21 mouse cellular contexts compared by ENCODE assay signal in the genomic region with DNA sequence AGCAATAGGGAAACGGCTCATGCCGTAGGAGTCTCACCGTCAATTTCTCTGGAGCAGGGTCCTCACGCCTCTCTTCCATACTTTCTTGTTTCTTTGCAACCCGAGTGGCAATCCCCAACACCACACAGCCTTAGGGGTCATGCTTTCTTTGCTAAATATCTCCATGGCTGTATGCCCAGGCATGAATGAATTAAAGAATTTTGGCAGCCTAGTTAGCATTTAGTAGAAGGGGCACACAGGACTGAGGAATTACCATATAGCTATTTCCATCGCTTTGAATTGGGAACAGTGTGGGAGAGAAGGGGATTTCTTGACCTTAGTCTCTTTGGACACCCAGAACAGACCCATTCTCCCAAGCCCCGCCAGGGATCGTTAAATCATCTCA.
A peak's percentile ranks its signal among the peaks of the same experiment; 100 is the strongest.
DNase-seq lines count a peak whose midpoint lies in the region; ATAC-seq lines count a peak whose summit lies in the region.
"Had no signal": no experiment of that assay in that cellular context is flagged by ENCODE, and none has a peak within 500 bp of the region (broad histone marks: within the 10 kb centered on the region; RNA-seq: fewer than 3 reads in every experiment).

No protein-coding gene starts in this region.

- H3K9me3 ChIP-seq in forebrain, embryonic 14.5 days (replicated peaks; ENCODE audit: control insufficient read depth, low read length), result no peaks in the 10 kb centered on the region
- H3K9me3 ChIP-seq in forebrain, embryonic 11.5 days (ENCODE audit: control insufficient read depth, low read length), result no peaks in the 10 kb centered on the region
- no peaks in the 10 kb centered on the region for H3K9me3 ChIP-seq in kidney, embryonic 15.5 days (replicated peaks)
- H3K9me3 ChIP-seq in embryonic facial prominence, embryonic 14.5 days (ENCODE audit: control insufficient read depth, low read length), result no peaks in the 10 kb centered on the region
- H3K9me3 ChIP-seq: embryonic facial prominence, embryonic 15.5 days; limb, embryonic 13.5 days; lung, embryonic 15.5 days; midbrain, embryonic 13.5 days; neural tube, embryonic 12.5 days had no signal

- H3K4me1 ChIP-seq in forebrain, embryonic 14.5 days (ENCODE audit: control insufficient read depth, insufficient read depth, low read length), result peaks cover 4% of the 10 kb centered on the region; the same call in 1 of the 2 replicates
- peaks cover 2% of the 10 kb centered on the region; the same call in 1 of the 2 replicates for H3K4me1 ChIP-seq in forebrain, embryonic 11.5 days (replicated peaks; ENCODE audit: control insufficient read depth, insufficient read depth, low read length)
- H3K4me1 ChIP-seq in kidney, embryonic 15.5 days, result peaks cover 45% of the 10 kb centered on the region
- H3K4me1 ChIP-seq in embryonic facial prominence, embryonic 14.5 days (ENCODE audit: control insufficient read depth, insufficient read depth, low read length), result peaks cover 3% of the 10 kb centered on the region; the same call in 1 of the 2 replicates

- H3K36me3 ChIP-seq in forebrain, embryonic 14.5 days (ENCODE audit: control insufficient read depth, insufficient read depth, low read length), result no peaks in the 10 kb centered on the region
- no peaks in the 10 kb centered on the region for H3K36me3 ChIP-seq in forebrain, embryonic 11.5 days (ENCODE audit: control insufficient read depth, insufficient read depth, low read length)
- no peaks in the 10 kb centered on the region for H3K36me3 ChIP-seq in kidney, embryonic 15.5 days
- H3K36me3 ChIP-seq in embryonic facial prominence, embryonic 14.5 days (ENCODE audit: control insufficient read depth, insufficient read depth, low read length), result no peaks in the 10 kb centered on the region
- H3K36me3 ChIP-seq: embryonic facial prominence, embryonic 15.5 days; limb, embryonic 13.5 days; lung, embryonic 15.5 days; midbrain, embryonic 13.5 days; neural tube, embryonic 12.5 days had no signal

- no peak overlapping the region for H3K4me3 ChIP-seq in forebrain, embryonic 14.5 days (ENCODE audit: low read depth, low read length)
- H3K4me3 ChIP-seq in forebrain, embryonic 11.5 days (ENCODE audit: low read depth, low read length), result no peak overlapping the region
- H3K4me3 ChIP-seq in kidney, embryonic 15.5 days (replicated peaks), result no peak overlapping the region
- no peak overlapping the region for H3K4me3 ChIP-seq in embryonic facial prominence, embryonic 14.5 days (ENCODE audit: low read depth, low read length)
- H3K4me3 ChIP-seq: embryonic facial prominence, embryonic 15.5 days; limb, embryonic 13.5 days; lung, embryonic 15.5 days; midbrain, embryonic 13.5 days; myocyte; neural tube, embryonic 12.5 days had no signal

- ATAC-seq in forebrain, embryonic 14.5 days, result no peak
- no peak for ATAC-seq in forebrain, embryonic 11.5 days (replicated peaks; ENCODE audit: low FRiP score)
- ATAC-seq in kidney, embryonic 15.5 days (replicated peaks; ENCODE audit: low FRiP score), result no peak
- ATAC-seq in embryonic facial prominence, embryonic 14.5 days (ENCODE audit: low read depth), result no peak
- ATAC-seq: midbrain, embryonic 13.5 days had no signal

- no peak overlapping the region for H3K9ac ChIP-seq in forebrain, embryonic 14.5 days (ENCODE audit: low read length)
- H3K9ac ChIP-seq in forebrain, embryonic 11.5 days (ENCODE audit: low read length), result no peak overlapping the region
- H3K9ac ChIP-seq in kidney, embryonic 15.5 days, result no peak overlapping the region
- H3K9ac ChIP-seq in embryonic facial prominence, embryonic 14.5 days (ENCODE audit: low read depth, low read length), result no peak overlapping the region
- H3K9ac ChIP-seq: embryonic facial prominence, embryonic 15.5 days; limb, embryonic 13.5 days; lung, embryonic 15.5 days; midbrain, embryonic 13.5 days; neural tube, embryonic 12.5 days had no signal

- no peaks in the 10 kb centered on the region for H3K27me3 ChIP-seq in forebrain, embryonic 14.5 days (replicated peaks; ENCODE audit: control insufficient read depth, insufficient read depth, low read length)
- no peaks in the 10 kb centered on the region for H3K27me3 ChIP-seq in forebrain, embryonic 11.5 days (ENCODE audit: control insufficient read depth, insufficient read depth, low read length)
- H3K27me3 ChIP-seq in kidney, embryonic 15.5 days, result no peaks in the 10 kb centered on the region
- no peaks in the 10 kb centered on the region for H3K27me3 ChIP-seq in embryonic facial prominence, embryonic 14.5 days (replicated peaks; ENCODE audit: control insufficient read depth, insufficient read depth, low read length)
- H3K27me3 ChIP-seq: embryonic facial prominence, embryonic 15.5 days; lung, embryonic 15.5 days; midbrain, embryonic 13.5 days; neural tube, embryonic 12.5 days had no signal

- 33% methylated on average over 8 of the region's 8 CpGs for WGBS in forebrain, embryonic 14.5 days
- 68% methylated on average over 8 of the region's 8 CpGs for WGBS in forebrain, embryonic 11.5 days
- WGBS in kidney, embryonic 15.5 days, result 24% methylated on average over 8 of the region's 8 CpGs
- 36% methylated on average over 8 of the region's 8 CpGs for WGBS in embryonic facial prominence, embryonic 14.5 days

- peak; percentile 57 for DNase-seq in forebrain, embryonic 14.5 days (ENCODE audit: low spot score)
- no peak for DNase-seq in forebrain, embryonic 11.5 days (ENCODE audit: low spot score)
- DNase-seq in kidney, adult 11 months, result no peak
- peak; percentile 6 for DNase-seq in CD4-positive helper T cell, adult 2 months (ENCODE audit: low read depth, low spot score)
- peak; percentile 24 for DNase-seq in embryonic facial prominence, embryonic 14.5 days (ENCODE audit: low spot score)
- no peak for DNase-seq in lung, postnatal 4 days
- DNase-seq: adrenal gland, postnatal 14 days; cerebellum, adult 11-12 months; cerebellum, adult 9-11 months; gastrocnemius, postnatal 14 days; heart, postnatal 14 days; right cerebral cortex, adult 18-20 months; thymus, postnatal 4 days had no signal

- no peak overlapping the region for H3K27ac ChIP-seq in forebrain, embryonic 14.5 days (ENCODE audit: low read depth, low read length)
- H3K27ac ChIP-seq in forebrain, embryonic 11.5 days (ENCODE audit: low read depth, low read length), result no peak overlapping the region
- H3K27ac ChIP-seq in kidney, embryonic 15.5 days, result peak overlapping the region; percentile 43; the same call in 1 of the 2 replicates
- no peak overlapping the region for H3K27ac ChIP-seq in embryonic facial prominence, embryonic 14.5 days (replicated peaks; ENCODE audit: low read depth, low read length)
- H3K27ac ChIP-seq: embryonic facial prominence, embryonic 15.5 days; limb, embryonic 13.5 days; lung, embryonic 15.5 days; midbrain, embryonic 13.5 days; neural tube, embryonic 12.5 days had no signal

- H3K4me2 ChIP-seq in forebrain, embryonic 14.5 days (ENCODE audit: low read length), result no peak overlapping the region
- no peak overlapping the region for H3K4me2 ChIP-seq in forebrain, embryonic 11.5 days (ENCODE audit: low read depth, low read length, severe bottlenecking)
- H3K4me2 ChIP-seq in kidney, embryonic 15.5 days, result no peak overlapping the region
- no peak overlapping the region for H3K4me2 ChIP-seq in embryonic facial prominence, embryonic 14.5 days (ENCODE audit: low read depth, low read length)
- H3K4me2 ChIP-seq: embryonic facial prominence, embryonic 15.5 days; limb, embryonic 13.5 days; liver, embryonic 11.5 days; lung, embryonic 15.5 days; midbrain, embryonic 13.5 days; neural tube, embryonic 12.5 days had no signal

Comparison
In these comparisons a context has a peak if more than half of its experiments do, and no peak if none do; other contexts are left out.
1. DNase-seq: peak in forebrain, embryonic 14.5 days (single experiment), CD4-positive helper T cell, adult 2 months (single experiment) and embryonic facial prominence, embryonic 14.5 days (single experiment); none in forebrain, embryonic 11.5 days (single experiment), kidney, adult 11 months (single experiment) and lung, postnatal 4 days (0 of 2).